Mouse (Mus musculus): ENCODE results near the gene Gm5800. TPM values are rescaled to one million over a fixed set of nuclear protein-coding genes. Genes with fewer than 3 reads are reported as not detected.

The Gm5800 gene
- polyA plus RNA-seq, 1 experiment from 2014 or later, result not detected

Other genes with a start within 250 kb of the Gm5800 start
- gene Gm5622, start 164.4 kb downstream of the Gm5800 start, polyA plus RNA-seq (2014; fragmentation: Nextera tagmentation; extraction: Ambion mirVana), result not detected in 2 replicates
- not detected in 2 replicates for gene Gm17175, start 143.1 kb downstream of the Gm5800 start, polyA plus RNA-seq (2014; fragmentation: Nextera tagmentation; extraction: Ambion mirVana)
- gene Gm17174, start 125.0 kb downstream of the Gm5800 start, polyA plus RNA-seq (2014; fragmentation: Nextera tagmentation; extraction: Ambion mirVana), result not detected in 2 replicates
- gene Gm17078, start 105.9 kb downstream of the Gm5800 start, polyA plus RNA-seq (2014; fragmentation: Nextera tagmentation; extraction: Ambion mirVana), result not detected in 2 replicates
- gene Gm4181, start 81.5 kb downstream of the Gm5800 start, polyA plus RNA-seq (2014; fragmentation: Nextera tagmentation; extraction: Ambion mirVana), result not detected in 2 replicates
- not detected in 2 replicates for gene Gm17079, start 21.7 kb downstream of the Gm5800 start, polyA plus RNA-seq (2014; fragmentation: Nextera tagmentation; extraction: Ambion mirVana)
- gene Ang4, start 56.4 kb upstream of the Gm5800 start, polyA plus RNA-seq (2014; fragmentation: Nextera tagmentation; extraction: Ambion mirVana), result not detected in 2 replicates
- not detected in 2 replicates for gene AY358078, start 82.9 kb upstream of the Gm5800 start, polyA plus RNA-seq (2014; fragmentation: Nextera tagmentation; extraction: Ambion mirVana)
- not detected in 2 replicates for gene Ear6, start 136.5 kb upstream of the Gm5800 start, polyA plus RNA-seq (2014; fragmentation: Nextera tagmentation; extraction: Ambion mirVana)
- 49.6 and 52.4 TPM in 2 replicates for gene Mettl17, start 167.7 kb upstream of the Gm5800 start, polyA plus RNA-seq (2014; fragmentation: Nextera tagmentation; extraction: Ambion mirVana)
- 0.40 and 0.41 TPM in 2 replicates for gene Slc39a2, start 175.7 kb upstream of the Gm5800 start, polyA plus RNA-seq (2014; fragmentation: Nextera tagmentation; extraction: Ambion mirVana)
- gene Ndrg2, start 197.0 kb upstream of the Gm5800 start, polyA plus RNA-seq (2014; fragmentation: Nextera tagmentation; extraction: Ambion mirVana), result 7.5 and 10.6 TPM in 2 replicates
- gene Tppp2, start 201.2 kb upstream of the Gm5800 start, polyA plus RNA-seq (2014; fragmentation: Nextera tagmentation; extraction: Ambion mirVana), result not detected in 2 replicates
- gene Rnase13, start 205.6 kb upstream of the Gm5800 start, polyA plus RNA-seq (2014; fragmentation: Nextera tagmentation; extraction: Ambion mirVana), result not detected in 2 replicates

Measured in midbrain, embryonic 11.5 days (tissue).